Mouse (Mus musculus): ENCODE measurements around the gene Fkbp7.

Gene Fkbp7

DNA sequence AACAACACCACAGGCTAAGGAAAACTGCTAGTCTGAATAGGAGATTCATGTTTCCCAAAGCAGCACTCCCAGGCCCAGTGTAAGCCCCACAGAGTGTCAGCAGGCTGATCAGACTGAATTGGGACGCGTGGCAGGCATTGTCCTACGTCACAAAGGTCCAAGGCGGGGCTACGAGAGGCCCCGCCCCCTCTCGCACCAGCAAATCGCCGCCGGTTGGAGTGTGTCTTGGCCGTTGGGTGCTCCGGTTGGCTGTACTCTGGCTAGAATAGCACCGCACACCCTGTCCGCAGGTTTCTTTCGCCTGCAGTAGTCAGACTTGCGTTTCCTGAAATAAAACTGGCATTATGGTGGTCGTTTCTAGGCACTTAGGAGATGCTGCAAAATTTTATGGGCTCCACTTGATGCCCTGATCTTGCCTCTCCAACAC is at the start of gene Fkbp7:
Gene Fkbp7 (minus strand): TSS at position 151 of the 427 bp plus-strand sequence.
- peak; percentile 84 to 89 for DNase-seq (ENCODE audit: low spot score in 2 of 2)

DNA sequence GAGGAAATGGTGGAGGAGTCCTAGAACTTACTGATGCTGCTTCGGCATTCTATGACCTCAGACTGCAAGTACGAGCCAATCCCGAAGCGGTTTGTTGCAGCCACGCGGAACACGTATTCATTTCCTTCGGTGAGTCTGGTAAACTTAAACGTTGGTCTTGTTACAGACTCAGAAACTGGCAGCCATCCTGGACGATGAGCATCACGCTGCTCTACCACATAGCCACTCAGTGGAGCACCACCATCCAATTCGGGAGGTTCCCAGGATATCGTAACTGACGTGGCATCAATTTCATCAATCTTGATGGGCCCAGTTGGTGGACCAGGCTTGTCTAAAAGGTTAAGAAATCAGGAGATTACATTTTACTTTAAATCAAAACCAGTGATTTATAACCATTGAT is 46.7 kb upstream of the Fkbp7 start:
- no peak for DNase-seq (ENCODE audit: low spot score in 2 of 2)

DNA sequence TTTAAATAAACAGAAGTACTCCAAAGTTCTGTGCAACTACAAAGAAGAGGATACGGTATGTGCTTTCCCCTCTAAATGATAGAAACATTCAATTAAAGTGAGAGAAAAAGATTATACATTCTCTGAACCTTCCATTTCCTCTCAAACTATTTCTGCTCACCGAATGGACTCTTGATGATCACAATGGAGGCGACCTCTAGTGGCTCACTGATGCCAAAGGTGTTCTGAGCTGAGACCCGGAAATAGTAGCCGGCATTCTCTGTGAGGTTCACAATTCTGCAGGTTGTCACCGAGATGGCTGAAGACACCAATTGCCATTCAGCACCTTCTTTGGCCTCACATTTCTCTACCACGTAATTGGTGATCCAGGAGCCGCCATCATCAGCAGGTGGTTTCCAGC is 42.1 kb upstream of the Fkbp7 start:
- DNase-seq (ENCODE audit: low spot score in 2 of 2) = no peak

DNA sequence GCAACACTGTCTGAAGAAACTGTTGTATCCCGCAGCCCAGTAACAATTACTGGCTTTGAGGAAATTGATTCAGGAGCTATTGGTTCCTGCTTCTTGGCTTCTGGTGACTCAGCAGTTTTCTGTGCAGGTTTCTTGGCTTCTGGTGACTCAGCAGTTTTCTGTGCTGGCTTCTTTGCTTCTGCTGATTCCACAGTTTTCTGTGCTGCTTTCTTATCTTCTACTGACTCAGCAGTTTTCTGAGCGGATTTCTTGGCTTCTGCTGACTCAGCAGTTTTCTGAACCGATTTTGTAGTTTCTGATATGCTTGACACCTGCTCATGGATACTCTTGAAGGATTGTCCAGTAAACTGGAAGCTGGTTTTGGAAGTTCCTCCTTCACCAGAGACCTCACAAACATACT is 35.6 kb upstream of the Fkbp7 start:
- DNase-seq (ENCODE audit: low spot score in 2 of 2) = no peak

DNA sequence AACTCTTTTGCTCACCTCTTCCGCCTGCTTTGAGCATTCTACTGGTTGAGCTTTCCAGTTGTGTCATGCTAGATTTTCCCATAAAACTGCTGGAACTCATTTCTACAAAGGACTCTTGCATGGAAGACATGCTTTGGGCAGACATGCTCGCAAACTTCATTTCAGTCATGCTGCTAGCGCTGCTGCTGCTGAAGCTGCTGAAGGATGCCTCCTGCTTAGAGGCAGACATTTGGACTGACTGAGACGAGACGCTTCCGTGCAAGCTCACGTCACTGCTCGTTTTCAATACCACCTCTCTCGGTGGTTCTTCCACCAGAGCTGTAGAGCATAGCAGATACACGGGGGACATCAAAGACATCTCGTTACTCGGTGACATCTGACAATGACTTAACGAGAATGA is 32.7 kb upstream of the Fkbp7 start:
- no peak for DNase-seq (ENCODE audit: low spot score in 2 of 2)

DNA sequence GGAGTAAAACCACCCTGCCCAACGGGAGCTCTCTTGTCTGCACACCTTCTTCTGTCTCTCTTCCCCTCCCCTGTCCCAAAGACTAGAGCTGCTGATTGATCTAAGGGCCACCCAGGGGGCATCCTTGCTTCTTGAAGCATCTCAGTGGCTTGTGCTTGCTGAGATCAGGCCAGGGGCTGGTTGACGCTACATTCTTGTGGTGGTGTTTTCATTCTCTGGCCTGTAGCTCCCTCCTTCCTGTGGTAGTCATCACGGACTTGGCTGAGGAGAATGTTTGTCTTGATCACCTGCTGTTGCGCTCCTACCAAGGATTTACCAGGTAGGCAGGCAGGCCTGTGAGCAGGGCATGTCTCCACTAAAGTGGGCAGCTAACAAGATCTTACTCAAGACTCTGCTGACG is 29.8 kb upstream of the Fkbp7 start:
- no peak for DNase-seq (ENCODE audit: low spot score in 2 of 2)

DNA sequence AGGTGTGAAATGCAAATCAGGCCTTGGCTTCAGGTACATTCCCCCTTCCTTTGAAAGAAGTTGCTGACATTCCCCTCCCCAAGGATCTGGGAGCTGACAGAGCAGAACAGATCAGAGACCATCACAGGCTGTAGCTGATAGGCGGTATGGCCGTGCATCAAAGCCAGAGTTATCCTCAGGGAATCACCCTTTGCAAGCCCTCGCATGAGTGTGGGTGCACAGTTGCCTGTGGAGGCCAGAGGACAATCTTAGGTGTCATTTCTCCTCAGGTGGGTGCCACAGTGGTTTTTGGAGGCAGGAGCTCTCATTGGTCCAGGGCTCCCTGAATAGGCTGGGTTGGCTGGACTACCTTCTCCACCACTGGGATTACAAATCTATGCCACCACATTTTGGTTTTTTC is 29.3 kb upstream of the Fkbp7 start:
- no peak for DNase-seq (ENCODE audit: low spot score in 2 of 2)

DNA sequence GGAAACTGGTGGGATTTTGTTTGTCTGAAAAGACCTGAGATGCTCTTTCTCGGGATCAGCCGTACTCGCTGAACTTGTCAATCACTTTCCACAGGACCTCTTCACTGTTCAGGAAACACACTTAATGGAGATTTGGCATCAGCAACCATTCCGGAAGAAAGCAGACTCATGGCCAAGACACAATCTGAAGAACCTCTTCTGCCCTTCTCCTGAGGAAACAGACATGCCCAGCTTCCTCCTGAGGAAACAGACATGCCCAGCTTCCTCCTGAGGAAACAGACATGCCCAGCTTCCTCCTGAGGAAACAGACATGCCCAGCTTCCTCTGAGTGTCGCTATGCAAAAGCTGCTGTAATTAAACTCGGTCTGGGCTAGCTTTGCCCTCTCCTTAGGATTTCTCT is 22.4 kb upstream of the Fkbp7 start:
- no peak for DNase-seq (ENCODE audit: low spot score in 2 of 2)

DNA sequence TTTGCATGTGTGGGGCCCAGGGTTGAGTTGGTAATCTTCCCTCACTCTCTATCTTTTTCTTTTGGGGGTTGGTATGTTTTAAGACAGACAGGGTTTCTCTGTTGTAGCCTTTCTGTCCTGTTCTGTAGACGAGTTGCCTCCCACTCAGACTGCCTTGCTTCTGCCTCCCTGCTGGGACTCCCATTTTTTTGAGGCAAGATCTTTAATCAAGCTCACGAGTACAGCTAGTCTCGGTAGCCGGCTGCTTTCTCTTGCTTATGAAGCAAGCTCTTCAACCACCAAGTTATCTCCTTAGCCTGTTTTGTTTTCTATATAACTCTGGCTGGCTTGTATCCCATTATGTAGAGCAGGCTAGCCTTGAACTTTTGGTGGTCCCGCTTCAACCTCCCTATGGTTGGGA is 20.8 kb upstream of the Fkbp7 start:
- DNase-seq (ENCODE audit: low spot score in 2 of 2) = no peak

DNA sequence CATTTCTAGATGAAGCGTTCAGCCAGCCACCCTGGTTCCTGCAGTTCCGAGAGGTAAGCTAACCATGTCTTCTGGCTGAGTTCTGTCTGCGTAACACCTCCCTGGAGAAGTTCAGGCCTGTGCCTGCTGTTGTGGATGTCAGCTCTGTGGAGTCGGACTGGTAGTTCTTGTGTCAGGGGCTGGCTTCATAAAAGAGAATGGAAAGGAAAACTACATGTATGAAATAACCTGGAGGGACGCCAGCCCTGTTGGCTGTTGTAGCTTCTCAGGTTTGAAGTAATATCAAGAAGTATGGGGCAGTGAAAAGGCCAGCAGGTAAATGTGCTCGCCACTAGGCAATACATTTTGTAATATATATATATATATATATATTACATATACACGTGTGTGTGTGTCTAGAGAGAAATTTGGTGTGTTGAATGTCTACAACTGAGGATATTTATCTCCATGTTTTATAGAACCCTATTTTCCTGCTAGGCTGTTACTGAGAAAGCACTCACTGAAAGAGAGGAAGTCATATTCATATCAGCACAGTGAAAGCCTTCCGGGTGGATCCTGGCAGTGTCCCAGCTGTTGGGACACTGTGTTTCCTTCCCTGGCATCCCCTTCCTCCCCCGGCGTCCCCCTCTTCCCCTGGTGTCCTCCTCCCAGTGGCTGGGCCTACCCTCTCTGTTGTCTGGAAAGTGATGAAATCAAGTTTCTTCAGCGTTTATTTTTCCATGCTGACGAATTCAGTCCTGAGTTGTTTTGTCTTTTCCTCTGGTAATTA is 17.7 kb upstream of the Fkbp7 start:
- no peak for DNase-seq (ENCODE audit: low spot score in 2 of 2)

DNA sequence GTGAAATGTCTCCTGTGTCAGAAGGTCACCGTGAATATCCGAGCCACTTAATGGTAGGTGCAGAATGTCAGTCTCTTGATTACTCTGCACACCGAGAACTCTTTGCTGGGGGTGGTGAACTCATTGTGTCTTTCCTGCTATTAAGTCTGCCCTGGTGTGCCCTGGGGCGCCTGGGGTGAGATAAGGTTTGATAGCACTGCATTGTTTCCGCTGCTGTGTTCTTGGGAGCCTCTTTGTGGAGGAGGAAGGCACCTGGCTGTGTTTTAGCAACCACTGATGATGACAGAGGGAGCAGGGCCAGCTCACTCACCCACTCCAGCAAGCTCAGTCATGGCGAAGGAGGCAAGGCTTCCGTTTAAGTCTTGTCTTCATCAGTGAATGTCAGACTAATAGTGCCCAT is 15.2 kb upstream of the Fkbp7 start:
- no peak for DNase-seq (ENCODE audit: low spot score in 2 of 2)

DNA sequence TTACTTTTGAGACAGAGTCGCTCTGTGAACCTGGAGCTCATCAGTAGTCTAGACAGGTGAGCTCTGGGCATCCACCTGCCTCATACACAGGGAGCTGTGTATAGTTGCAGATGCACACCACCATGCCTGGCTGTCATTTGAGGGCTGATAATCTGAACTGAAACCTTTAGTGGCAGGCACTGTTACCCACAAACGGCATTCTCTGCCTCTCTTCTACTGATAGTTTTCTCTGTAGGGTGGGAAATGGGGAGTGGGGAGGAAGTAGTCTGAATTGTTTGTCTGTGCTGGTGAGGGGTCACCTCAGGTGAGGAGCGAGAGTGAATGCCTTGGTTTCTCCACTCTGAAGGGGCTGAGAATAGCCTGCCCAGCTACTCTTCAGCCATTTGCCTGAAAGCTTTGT is 14.7 kb upstream of the Fkbp7 start:
- DNase-seq (ENCODE audit: low spot score in 2 of 2) = no peak

DNA sequence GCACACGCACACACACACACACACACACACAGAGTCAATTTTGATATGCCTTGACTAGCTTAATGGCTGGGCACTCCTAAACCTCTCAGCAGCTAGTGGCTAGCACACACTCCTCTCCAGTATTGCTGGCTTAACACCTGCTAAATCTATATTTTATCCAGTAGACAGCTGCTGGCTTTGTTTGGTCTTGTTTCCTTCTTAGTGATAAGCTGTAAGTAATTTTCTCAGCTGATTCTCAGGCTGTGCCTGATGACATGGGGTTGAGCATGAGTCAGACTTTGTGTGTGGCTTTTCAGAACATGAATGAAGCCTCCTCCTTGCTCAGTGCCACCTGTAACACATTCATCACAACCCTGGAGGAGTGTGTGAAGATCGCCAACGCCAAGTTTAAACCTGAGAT is 14.1 kb upstream of the Fkbp7 start:
- DNase-seq (ENCODE audit: low spot score in 2 of 2) = no peak

DNA sequence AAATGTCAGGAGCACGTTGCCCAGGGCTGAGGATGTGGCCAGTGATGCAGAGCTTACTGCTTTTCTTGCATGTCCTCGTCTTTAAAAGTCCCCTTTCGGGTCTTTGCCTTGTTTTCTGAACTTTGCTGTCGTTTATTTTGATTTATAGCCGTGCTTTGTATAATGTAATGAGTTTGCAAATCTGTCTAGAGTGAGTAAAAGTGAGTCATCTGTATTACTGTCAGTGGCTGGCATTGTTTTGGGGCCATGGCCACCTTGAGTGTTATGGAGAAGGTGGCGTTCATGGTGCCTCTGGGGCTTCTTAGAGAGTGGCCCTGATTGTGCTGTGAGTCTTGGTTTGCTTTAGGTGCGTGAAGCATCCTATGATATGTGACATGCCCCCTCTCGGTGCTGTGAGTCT is 9.4 kb upstream of the Fkbp7 start:
- DNase-seq (ENCODE audit: low spot score in 2 of 2) = no peak

DNA sequence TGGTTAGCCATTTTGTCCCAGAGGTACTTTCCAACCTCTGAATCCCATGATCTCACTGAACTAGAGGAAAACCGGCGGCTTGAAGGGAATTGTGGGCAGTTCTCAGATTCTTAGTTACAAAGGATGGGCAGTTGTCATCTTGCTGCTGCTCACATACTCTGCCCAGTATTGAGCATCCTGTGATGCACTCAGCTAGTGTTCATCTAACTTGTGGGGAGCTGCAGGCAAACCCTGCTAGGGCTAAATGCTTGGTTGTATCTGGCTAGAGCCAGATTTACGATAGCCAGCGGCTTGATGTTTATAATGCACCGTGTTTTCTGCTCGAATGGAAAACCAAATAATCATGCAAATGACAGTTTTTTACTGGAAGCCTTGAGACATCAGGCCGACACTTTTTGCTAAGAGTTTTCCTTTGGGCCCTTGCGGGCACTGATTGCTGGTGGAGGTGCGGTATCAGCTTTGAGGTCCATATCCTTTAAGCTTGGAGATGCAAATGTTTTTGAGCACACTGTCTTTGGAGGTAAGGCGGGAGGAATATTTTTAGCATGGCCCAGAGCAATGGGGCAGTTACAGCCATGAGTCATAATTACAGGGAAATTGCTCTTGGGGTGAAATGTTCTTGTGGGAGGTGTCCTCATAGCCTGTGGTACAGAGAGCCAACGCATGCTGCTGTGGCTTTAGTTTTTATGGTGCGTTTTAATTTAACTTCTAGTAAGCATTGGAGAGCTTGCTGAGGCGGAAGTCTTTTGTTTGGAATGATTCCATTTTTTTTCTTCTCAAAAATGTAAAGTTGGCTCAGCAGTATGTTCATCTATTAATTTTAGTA is 3.7 kb upstream of the Fkbp7 start:
- DNase-seq (ENCODE audit: low spot score in 2 of 2) = no peak

DNA sequence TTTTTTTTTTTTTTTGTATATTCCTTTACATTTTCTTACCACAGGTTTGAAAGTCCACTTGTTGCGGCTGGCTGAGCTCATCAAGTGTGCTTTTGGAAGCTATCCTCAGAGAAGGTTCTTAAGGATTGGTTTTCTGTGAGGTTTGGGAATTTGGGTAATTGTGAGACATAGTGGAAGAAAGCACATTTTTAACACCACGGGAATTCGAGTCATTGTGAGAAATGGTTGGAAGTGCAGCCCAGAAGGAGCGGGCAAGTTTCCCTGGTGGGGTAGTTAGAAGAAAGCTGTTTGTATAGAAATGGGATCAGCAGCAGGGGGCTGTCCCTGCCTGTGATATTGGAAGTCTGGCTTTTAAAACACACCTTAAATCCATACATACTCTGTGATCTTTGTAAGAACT is 3.0 kb upstream of the Fkbp7 start:
- DNase-seq (ENCODE audit: low spot score in 2 of 2) = no peak

DNA sequence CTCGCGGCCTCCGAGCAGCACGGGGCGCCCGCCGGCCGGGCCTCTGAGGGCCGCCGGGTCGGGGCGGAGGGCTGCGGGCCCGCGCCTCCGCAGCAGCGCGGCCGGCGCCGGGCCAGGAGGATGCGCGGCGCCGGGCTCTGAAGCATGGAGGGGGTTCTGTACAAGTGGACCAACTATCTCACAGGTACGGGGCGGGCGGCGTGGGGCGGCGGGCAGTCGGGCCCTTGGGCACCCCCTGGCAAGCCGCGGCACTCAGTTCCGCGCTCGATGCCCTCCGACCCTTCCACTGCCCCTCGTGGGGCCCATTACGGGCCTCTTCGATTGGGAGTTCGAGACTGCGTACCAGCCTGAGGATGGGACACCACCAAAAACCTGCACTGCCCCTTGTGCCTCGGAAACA is 2.5 kb upstream of the Fkbp7 start:
- peak in 1 of 2 experiments; percentile 17 for DNase-seq (ENCODE audit: low spot score in 2 of 2)

DNA sequence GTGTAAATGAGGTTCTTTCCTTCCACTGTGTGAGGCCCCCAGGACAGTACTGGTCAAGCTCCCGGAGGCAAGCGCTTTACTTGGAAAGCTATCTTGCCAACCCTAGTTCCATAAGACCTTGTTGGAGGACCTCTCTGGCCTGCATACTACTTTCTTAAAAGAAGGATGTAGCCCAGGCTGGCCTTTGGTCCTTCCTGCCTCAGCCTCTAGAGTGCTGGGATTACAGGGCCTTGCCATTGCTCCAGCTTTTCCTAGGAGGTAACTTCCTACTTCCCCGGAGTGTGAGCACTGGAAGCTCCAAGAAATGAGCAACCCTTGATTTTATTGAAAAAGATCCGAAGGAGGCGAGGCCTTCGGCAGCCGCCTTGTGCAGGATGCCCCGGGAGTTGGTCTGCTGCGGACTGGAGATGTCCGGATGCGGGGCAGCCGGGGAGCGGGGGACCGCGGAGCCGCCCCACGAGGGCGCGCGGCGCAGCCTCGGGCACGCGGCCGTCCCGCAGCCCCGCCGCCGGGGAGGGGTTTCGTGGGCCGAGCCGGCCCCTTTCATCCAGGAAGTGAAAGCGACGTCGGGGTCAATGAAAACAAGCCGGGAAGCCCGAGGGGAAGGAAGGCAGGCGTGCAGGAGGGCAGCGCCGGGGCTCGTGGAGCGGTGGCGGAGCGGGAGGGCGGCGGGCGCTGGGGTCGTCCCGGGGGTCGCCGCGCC is 2.0 kb upstream of the Fkbp7 start, which contains the start of gene Plekha3:
Gene Plekha3 (plus strand): TSS at position 557 of the 703 bp plus-strand sequence.
- peak; percentile 64 to 73 for DNase-seq (ENCODE audit: low spot score in 2 of 2)

DNA sequence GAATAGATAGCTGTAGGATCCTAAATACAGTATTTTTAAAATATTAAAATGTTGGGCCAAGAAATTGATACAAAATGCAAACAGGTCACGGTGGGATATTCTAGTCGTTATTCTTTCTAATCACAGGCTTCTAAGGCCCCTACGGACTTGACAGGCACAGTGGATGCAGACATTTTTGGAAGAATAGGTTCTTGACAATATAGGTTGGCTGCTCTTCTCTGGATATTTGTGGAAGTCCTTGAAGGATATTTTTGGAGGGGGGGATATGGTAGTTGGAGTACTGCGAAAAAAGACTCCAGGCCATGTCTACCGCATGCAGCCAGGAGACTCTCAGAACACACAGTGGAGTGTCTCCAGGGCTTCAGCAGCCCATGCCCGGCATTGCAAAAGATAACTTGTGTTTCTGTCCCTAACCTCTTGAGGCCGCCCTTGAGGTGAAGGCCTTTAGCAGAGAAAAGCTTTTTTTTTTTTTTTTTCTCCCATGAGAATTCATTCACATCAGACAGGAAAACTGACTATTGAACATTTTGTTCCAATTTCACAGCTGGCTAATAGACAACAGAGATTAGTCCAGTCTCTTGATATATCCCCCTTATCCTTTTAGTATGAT is 661 bp upstream of the Fkbp7 start:
- DNase-seq (ENCODE audit: low spot score in 2 of 2) = peak; percentile 38 to 61

DNA sequence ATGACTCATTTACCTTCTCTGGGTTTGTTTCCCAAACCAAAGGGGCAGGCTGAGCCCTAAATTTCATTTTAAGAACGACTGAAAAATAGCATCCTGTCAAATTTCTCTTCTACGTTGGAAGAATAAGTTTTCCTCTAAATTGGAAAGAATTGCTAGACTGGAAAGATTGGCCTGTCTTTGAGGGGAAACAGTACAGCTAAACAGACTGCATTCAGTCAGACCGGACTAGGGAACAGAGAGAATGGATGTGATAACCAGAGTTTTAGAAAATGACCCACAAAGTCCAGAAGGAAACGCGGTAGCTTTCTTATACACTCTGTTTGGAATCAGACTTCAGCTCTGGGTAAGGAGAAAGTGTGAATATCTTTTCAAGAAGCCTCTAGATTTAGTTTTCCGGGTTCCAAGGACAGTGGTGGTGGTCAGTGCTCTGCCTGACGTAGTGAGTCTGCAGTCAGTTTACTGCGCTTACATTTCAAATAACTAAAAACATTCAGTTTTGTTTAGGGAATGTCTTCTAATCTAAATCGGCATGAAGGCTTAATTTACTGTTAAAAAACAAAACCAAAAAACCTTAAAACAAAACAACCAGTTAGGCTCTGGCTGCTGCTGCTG is 676 bp downstream of the Fkbp7 start:
- no peak for DNase-seq (ENCODE audit: low spot score in 2 of 2)

DNA sequence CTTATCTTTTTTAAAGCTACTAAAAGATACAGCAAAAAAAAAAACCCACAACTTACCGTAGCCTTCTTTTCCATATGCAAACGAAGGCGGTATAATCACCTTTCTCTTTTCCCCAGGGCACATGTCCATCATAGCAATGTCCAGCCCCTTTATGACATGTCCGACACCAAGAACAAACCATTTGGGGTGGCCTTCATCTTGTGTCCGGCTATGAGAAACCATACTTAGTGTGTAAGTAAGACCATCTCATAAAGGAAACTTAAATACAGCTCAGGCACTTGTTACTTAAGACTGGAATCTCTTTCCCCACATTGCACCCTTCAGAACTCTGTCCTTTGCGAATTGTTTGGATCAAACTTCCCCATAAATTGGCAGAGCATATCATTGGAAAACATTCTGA is 1.3 kb downstream of the Fkbp7 start:
- no peak for DNase-seq (ENCODE audit: low spot score in 2 of 2)

DNA sequence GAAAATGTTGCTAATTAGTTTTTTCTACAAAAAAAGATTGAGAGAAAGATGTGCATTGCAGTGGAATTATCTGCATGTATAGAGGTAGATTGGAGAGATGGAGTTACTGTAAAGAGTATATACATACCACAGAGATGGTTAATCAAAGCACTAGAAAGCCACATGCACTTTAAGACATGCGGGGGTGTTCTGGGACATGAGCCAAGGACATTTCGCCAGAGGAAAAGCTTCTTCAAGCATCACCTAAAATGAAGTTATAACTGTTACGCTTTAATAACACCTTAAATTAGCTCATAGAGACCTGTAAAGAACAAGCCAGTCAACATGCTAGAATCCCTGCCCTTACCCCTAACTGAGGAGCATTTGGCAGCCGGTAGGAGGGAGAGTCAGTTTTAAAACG is 5.7 kb downstream of the Fkbp7 start:
- DNase-seq (ENCODE audit: low spot score in 2 of 2) = no peak

All from natural killer cell, adult 2 months (primary cell).